Mouse (Mus musculus) induced T-regulatory cell, adult 2 months (primary cell): ENCODE results near the gene Diexf.

ENCODE experiments used
- DNase-seq: peaks from one replicate; pipeline ENCODE4 v3.0.0-alpha.2; 2012; ENCODE audit warnings: low read depth

Diexf gene

DNA sequence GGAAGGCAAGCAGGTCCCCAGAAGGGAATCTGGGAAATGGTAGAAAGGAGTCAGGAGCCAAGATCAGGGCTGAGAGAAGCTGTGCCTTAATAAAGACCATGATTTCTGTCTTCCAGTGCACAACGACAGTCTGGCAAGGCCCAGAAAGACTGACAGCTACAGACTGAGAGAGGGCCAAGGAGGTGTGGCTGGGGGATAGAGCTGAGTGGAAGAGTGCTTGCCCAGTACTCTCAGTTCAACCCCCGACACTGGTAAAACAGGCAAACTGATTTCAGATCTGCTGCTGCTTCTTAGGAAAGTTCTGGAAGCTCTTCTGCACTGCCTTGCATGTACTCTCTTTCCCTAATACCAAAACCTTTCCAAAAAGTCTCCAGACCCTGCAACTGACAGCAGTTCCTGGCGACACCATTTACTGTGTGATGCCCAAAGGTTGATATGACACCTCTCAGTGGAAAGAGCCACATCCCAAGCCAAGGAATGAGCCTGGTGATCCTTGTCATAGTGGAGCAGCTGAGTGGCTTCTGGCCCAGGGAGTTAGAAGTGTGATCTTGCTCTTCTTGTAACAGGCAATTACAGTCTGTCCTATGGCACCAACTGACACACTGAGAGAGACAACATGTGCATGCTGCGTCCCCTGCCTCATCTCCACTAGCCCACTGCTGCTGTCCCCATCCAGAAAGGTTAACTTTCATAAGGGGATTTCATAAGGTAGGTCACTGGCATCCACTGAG, 43.8 kb downstream of the Diexf start:
- DNase-seq, result no peak

DNA sequence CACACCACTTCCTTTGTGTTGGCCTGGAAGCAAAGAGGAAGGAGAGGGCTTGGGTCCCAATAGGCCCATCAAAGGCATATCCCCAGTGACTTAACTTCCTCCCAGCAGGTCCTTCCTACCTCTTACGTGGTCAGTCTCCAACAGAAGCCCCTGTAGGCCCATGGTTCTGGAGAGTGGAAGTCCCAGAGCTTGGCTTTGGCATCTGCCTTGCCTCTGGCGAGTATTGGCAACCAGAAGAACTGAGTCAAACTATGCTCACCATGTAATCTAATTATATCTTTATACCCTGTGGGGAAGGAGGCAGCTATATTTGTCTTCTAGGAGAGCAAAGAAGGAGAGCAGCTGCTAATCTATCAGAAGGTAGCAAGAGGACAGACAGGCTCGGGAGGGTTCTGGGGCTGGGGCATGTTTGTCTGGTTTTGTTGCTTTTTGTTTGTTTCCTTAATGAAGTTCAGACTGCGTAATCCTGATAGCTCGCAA, 44.5 kb downstream of the Diexf start:
- no peak for DNase-seq

DNA sequence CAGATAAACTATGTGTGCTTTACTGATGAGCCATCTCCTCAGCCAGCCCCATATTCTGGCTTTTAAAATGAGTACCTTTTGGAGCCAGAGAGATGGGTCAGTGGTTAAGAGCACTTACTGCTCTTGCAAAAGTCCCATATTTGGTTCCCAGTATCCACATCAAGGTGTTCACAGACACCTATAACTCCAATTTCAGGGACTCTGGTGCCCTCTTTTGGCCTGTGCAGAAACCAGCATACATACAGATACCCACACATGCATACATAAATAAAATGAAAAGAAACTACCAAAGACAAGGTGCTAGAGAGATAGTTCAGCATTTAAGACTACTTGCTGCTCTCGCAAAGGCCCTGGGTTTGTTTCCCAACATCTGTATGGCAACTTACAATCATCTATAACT, 46.1 kb downstream of the Diexf start:
- DNase-seq, result peak; percentile 5

DNA sequence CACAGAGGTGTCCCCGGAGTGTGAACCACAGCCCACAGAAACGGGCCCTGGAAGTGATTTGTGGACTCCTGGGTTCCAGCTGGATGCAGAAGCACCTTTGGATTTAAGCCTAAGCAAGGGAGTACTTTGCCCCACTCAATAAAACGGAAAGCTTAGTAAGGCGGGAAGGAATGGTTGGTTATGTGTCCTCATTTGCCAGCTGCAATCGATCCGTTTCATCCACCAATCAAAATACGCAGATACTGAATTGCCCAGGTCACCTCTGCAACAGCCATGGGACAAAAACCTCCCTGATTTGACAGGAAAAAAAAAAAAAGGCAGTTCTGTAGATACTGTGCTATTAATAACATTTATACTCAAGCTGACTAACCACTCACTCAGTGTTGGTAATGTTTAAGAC, 47.0 kb downstream of the Diexf start:
- no peak for DNase-seq

DNA sequence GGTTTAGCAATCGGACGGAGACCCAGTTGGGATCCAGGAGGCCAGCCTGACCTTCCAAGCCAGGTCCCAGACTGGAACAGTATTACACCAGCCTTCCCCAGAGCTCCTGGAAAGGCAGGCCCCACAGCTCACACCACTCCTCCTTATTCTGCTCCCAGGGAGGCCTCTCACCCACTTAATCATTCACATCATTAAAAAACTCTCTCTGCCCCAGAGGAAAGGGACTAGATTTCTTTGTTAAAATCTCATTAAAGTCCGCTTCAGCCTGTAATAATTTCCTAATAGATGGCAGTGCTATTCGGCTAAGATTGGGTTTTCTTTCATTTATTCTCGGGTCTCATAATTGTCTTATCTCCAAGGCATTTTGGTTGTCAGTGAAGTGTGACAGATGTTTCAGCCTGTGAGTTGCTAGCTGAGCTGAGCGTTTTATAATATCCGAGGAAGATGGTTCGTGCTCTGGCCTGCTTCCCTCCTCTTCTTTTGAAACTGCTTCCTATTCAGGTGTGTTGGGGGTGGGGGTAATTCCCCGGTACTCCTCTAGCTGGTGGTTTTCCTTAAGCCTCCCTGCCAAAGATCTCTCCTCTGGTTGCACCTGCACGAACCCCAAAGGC, 47.7 kb downstream of the Diexf start:
- no peak for DNase-seq

DNA sequence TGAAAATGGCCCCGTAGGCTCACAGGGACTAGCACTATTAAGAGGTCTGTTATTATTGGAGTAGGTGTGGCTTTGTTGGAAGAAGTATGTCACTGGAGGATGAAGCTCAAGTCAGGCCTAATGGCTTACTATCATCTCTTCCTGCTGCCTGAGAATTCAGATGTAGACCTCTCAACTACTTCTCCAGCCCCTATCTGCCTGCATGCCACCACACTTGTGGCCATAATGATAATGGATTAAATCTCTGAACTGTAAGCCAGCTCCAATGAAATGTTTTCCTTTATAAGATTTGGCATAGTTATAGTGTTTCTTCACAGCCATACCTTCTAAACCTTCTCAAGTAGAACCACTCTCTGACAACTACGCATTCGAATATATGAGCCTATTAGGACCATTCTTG, 67.5 kb downstream of the Diexf start:
- no peak for DNase-seq

DNA sequence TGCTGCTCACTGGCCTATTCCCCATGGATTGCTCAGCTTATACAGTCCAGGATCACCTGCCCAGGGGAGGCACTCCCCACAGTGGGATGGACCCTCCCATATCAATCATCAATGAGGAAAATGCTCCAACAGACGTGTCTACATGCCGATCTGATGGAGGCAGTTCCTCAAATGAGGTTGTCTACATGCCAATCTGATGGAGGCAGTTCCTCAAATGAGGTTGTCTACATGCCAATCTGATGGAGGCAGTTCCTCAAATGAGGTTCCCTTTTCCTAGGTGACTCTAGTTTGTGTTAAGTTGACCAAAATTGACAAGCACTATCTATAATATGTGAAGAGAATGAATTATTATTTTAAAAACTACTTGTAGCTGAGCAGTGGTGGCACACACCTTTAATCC, 69.9 kb downstream of the Diexf start:
- DNase-seq, result no peak

DNA sequence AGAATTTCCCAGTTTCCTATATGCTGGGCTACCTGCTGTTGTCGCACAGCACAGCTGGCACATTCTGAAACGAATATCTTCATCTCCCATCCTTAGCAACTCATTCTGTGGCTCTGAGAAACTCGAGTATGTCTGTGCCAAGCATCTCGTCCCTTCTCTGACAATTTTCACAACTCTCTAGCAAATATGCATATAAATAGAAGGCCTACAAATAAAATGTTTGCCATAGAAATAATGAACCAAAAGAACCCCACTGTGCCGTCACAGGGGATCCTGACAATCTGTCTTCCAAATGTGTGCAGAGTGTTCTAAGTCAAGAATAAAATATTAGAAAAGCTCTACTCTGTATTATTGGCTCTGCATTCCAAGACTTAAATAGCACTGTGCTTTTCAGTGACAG, 70.5 kb downstream of the Diexf start:
- no peak for DNase-seq

DNA sequence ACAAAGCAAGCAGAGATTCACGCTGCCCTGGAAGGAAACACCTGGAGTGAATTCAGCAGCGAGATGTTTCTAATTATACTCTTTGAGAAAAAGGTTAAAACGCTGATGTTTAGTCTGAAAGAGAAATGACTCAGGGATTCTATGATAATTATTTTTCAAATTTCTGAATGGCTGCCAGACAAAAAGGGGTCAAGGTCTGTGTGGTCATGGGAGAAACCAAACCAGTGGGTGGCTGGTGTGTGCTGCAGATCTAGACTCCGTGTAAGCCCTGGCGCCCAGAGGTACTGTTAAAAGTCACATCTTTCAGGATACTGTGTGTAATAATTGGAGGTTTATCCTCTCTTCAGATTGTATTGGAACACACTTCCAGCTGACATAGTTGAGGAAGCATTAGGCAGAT, 75.7 kb downstream of the Diexf start:
- DNase-seq, result no peak

DNA sequence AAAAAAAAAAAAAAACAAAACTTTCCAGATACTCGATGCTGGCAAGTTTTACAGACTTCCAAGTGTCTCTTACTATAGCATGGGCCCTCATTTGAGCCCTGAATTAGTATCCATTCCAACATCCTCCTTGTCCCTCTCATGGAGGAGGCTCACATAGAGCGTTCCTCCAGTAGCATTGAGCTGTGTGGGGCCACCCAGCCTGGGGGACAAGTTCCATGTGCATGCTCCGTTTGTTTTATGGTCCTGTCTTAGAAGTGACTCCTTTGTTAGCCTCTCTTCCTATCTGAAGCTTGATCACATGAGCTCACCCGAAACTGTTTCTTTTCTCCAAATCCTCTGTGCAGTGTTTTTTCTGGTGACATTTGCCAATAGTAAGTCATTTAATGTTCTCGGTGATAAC, 77.0 kb downstream of the Diexf start:
- DNase-seq, result no peak

DNA sequence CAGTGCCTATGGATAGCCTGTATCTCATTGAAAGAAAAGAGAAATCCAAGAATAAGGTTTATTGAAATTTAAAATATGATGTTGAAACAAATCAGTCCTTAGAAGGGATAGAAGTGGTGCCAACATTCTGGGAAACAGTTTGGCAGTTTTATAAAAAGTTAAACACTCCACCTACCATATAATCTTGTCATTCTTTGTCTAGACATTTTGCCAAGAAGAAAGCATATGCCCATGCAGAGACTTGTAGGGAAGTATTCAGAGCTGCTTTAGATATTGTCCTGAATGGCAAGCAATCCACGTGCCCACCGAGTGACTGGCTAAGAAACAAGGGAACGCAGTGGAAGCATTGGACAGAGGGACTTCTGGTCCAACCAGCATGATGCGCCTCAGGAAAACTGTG, 82.5 kb downstream of the Diexf start:
- no peak for DNase-seq

DNA sequence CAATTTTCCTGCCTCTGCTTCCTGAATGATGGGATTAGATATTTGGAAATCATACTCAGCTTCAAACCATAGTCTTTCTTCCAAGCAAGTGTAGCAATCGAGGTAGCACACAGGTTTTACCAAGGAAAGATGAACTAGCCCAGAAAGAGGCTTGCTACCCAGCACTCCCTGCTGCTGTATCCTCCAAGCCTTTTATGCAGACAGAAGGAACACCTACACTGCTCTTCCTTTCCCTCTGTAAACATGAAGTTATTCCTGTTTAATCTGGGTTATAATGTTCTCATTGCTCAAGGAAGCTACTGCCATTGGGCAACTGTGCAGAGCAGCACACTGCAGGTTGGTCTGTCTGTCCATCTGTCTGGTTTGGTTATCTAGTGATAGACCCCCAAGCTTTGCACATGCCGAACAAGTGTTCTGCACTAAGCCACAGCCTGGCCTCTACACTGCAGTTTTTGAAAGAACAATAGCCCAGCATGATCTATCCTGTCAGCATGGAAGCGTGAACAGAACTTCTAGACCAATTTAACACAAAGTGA, 87.2 kb downstream of the Diexf start:
- DNase-seq, result no peak
